Mouse (Mus musculus): ENCODE results near the gene AW011738. TPM values are rescaled to one million over a fixed set of nuclear protein-coding genes. Genes with fewer than 3 reads are reported as not detected.

AW011738 gene
- polyA plus RNA-seq, 1 experiment from 2014 or later, result 4.5 TPM

DNA sequence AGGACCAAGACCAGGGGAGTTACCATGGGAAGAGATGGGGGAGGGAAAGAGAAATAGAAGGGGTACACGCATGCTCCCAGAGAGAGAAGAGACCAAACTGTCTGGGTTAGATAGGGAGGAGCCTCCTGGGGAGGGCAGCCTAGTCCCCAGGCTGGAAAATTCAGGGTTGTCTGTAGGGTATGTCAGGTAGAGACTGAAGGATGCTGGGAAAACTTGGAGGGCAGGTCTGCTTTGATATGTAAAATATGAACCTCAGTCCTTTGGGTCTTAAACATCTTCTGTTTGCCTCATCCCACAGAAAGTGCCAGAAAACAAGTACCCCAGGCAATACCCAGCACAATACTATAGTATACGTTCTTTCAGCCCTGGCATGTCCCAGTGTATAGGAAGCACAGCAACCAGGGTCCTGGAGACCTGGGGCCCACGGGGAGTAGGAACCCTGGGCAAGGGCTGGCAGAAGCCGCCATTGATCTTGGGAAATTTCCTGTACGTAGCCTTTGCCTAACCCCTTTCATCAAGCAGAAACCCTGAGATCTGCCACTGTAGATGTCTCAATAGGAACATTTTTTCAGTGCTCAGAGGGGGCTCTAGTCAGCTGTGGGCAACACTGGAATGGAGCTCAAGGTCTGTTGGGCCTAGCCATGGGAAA, 14.8 kb upstream of the AW011738 start:
- peaks cover 98% of the 10 kb centered on the region for H3K4me1 ChIP-seq (replicated peaks)
- H3K4me3 ChIP-seq, result no peak overlapping the region
- H3K36me3 ChIP-seq, result 0 out of 2 replicates have a peak, but pooled peaks cover 10% of the 10 kb centered on the region
- no peak; the same call in 1 of the 2 replicates for ATAC-seq (ENCODE audit: low FRiP score, low read depth)
- 25% methylated on average over 5 of the region's 5 CpGs for WGBS
- H3K9ac ChIP-seq, result no peak overlapping the region
- H3K27me3 ChIP-seq, result no peaks in the 10 kb centered on the region
- peak overlapping the region; percentile 61 for H3K27ac ChIP-seq (replicated peaks)
- peak overlapping the region; percentile 17 for H3K4me2 ChIP-seq
- no peaks in the 10 kb centered on the region for H3K9me3 ChIP-seq

DNA sequence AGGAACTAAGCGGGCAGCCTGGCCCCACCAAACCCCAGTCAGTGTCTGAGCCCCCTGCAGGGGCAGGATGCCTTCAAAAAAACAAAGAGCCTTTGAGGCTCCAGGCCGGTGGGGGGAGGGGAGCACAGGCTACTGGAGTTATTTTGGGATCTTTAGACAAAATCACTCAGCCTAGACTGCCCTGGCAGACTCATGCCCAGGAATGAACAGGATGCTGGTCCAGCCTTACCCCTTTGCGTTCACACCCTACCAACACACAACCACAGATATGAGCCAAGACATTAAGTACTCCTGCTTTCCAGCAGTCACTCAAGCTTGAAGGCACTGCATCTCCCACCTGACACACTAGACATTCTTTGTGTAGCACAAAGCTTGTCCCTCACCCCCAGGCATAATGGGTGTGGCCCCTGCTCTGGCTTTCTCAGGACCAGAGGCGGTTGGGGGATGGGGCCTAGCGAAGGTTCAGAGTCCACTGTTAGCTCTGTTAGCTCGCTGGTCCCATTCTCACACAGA, 14.2 kb upstream of the AW011738 start:
- no peaks in the 10 kb centered on the region for H3K9me3 ChIP-seq
- H3K4me3 ChIP-seq, result no peak overlapping the region
- ATAC-seq (ENCODE audit: low FRiP score, low read depth), result peak; percentile 27
- no peak overlapping the region for H3K9ac ChIP-seq
- H3K4me1 ChIP-seq (replicated peaks), result peaks cover 98% of the 10 kb centered on the region
- no peaks in the 10 kb centered on the region for H3K27me3 ChIP-seq
- peak overlapping the region; percentile 17 for H3K4me2 ChIP-seq
- 0 out of 2 replicates have a peak, but pooled peaks cover 10% of the 10 kb centered on the region for H3K36me3 ChIP-seq
- H3K27ac ChIP-seq (replicated peaks), result peak overlapping the region; percentile 61
- 10% methylated on average over 6 of the region's 6 CpGs for WGBS

GRCm38 (mm10) chr4:156192421-156193199, 10.5 kb upstream of the AW011738 start:
- H3K27ac ChIP-seq (replicated peaks), result peak overlapping the region; percentile 53
- no peak for ATAC-seq (ENCODE audit: low FRiP score, low read depth)
- WGBS, result 54% methylated on average over 8 of the region's 8 CpGs
- no peaks in the 10 kb centered on the region for H3K9me3 ChIP-seq
- H3K4me1 ChIP-seq (replicated peaks), result peaks cover 90% of the 10 kb centered on the region
- H3K4me2 ChIP-seq, result 0 out of 2 replicates have a peak overlapping the region, but pooled peaks have one; percentile 13
- H3K36me3 ChIP-seq, result 0 out of 2 replicates have a peak, but pooled peaks cover 10% of the 10 kb centered on the region
- no peak overlapping the region for H3K4me3 ChIP-seq
- no peak overlapping the region for H3K9ac ChIP-seq
- no peaks in the 10 kb centered on the region for H3K27me3 ChIP-seq

DNA sequence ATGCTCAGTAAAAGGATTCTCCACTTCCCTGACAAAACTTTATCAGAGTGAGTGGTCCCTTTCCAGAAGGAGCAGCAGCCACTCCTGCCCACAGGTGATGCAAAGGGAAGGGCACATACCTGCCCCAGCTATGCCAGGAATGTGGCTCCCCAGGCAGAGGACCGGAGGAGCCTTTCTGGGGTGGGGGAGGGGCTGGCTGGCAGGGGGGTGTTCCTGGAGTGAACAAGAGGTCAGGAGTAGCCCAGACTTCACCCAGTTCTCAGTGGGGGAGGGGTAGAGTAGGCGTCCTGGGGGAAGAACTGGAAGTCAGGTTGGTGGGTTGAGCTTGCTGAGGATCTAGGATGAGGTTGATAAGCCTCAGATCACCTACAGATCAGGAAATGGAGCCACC, 9.9 kb upstream of the AW011738 start:
- H3K4me3 ChIP-seq, result no peak overlapping the region
- 26% methylated on average over 2 of the region's 2 CpGs for WGBS
- 0 out of 2 replicates have a peak overlapping the region, but pooled peaks have one; percentile 53 for H3K27ac ChIP-seq (replicated peaks)
- no peaks in the 10 kb centered on the region for H3K27me3 ChIP-seq
- no peak for ATAC-seq (ENCODE audit: low FRiP score, low read depth)
- H3K9me3 ChIP-seq, result no peaks in the 10 kb centered on the region
- no peak overlapping the region for H3K4me2 ChIP-seq
- H3K4me1 ChIP-seq (replicated peaks), result peaks cover 84% of the 10 kb centered on the region
- H3K36me3 ChIP-seq, result 0 out of 2 replicates have a peak, but pooled peaks cover 10% of the 10 kb centered on the region
- H3K9ac ChIP-seq, result no peak overlapping the region

DNA sequence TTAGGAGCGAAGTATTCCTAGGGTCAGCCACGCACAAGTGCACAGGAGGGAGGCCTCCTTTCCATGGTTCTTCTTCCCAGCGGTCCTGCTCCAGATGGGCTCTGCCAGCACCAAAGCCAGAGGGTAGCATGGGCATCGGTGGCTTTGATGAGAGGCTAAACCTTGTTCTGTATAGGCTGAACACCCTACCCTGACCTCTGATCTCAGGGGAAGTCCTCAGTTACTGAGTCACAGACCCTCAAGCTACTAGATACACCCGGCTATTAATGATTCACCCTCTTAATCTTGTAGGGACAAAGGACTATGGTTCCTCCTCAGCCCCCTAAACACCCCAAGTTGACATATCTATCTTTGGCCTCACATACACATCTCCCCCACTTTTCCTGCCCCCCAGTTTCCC, 9.2 kb upstream of the AW011738 start:
- Histone ChIP-seq H3K27ac (replicated peaks) (no peak overlapping the region), H3K4me3 (no peak overlapping the region), H3K4me2 (peak overlapping the region; percentile 80), H3K9me3 (no peaks in the 10 kb centered on the region), H3K4me1 (replicated peaks) (peaks cover 79% of the 10 kb centered on the region), H3K36me3 (0 out of 2 replicates have a peak, but pooled peaks cover 10% of the 10 kb centered on the region), H3K9ac (no peak overlapping the region), H3K27me3 (no peaks in the 10 kb centered on the region)
- no peak for ATAC-seq (ENCODE audit: low FRiP score, low read depth)
- WGBS, result 51% methylated on average over 5 of the region's 5 CpGs

GRCm38 (mm10) chr4:156194346-156194745, 8.8 kb upstream of the AW011738 start:
- H3K9ac ChIP-seq, result no peak overlapping the region
- no peak overlapping the region for H3K27ac ChIP-seq (replicated peaks)
- peaks cover 75% of the 10 kb centered on the region for H3K4me1 ChIP-seq (replicated peaks)
- 0 out of 2 replicates have a peak, but pooled peaks cover 10% of the 10 kb centered on the region for H3K36me3 ChIP-seq
- H3K27me3 ChIP-seq, result no peaks in the 10 kb centered on the region
- no peaks in the 10 kb centered on the region for H3K9me3 ChIP-seq
- no peak overlapping the region; the same call in 1 of the 2 replicates for H3K4me3 ChIP-seq
- WGBS, result 30% methylated on average over 6 of the region's 6 CpGs
- peak overlapping the region; percentile 80 for H3K4me2 ChIP-seq
- no peak for ATAC-seq (ENCODE audit: low FRiP score, low read depth)

- no peak for ATAC-seq (ENCODE audit: low FRiP score, low read depth)
- 3% methylated on average over 35 of the region's 35 CpGs for WGBS
These were observed 6.9 kb upstream of the AW011738 start for GRCm38 (mm10) chr4:156195927-156196870.

DNA sequence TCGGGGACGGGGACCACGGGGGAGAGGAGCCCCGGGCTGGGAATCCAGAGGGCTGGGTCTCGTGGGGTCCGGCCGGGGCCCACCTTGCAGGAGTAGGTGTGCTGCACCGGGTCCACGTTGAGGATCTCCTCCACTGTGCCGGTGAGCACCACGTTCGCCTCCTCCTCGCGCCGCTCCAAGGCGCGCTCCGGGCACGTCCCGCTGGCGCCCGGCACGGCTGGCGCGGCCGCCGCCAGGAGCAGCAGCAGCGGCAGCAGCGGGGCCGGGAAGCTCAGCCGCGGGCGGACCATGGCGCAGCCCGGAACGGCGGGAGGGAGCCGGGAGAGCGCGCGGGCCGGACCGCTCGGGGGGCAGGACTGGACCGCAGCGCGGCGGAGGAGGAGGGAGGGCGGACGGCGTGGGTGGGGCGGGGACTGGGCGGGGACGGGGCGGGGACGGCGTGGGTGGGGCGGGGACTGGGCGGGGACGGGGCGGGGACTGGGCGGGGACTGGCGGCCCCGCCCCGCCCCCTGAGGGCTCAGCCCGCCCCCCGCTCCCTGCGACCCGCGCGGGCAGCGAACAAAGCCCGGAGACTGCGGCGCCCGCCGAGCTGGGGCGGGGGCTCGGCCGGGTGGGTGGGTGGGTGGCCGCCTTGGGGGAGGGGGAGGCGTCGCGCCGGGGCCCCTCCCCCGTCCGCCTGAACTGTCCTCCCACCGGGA, 5.8 kb upstream of the AW011738 start, which contains the start of gene Agrn:
Gene Agrn (minus strand): TSS at position 358 of the 698 bp plus-strand sequence.
- peak within 1 kb of the TSS; percentile 85 for H3K9ac ChIP-seq
- WGBS, result 0% methylated on average over 45 of the region's 88 CpGs

More at GRCm38 (mm10) chr4:156195927-156196870, 6.9 kb upstream of the AW011738 start:
- H3K4me3 ChIP-seq, result peak overlapping the region; percentile 55
- peak overlapping the region; percentile 80 for H3K4me2 ChIP-seq
- no peaks in the 10 kb centered on the region for H3K27me3 ChIP-seq
- peak overlapping the region; percentile 85 for H3K9ac ChIP-seq
- H3K36me3 ChIP-seq, result 0 out of 2 replicates have a peak, but pooled peaks cover 7% of the 10 kb centered on the region
- no peaks in the 10 kb centered on the region for H3K9me3 ChIP-seq
- peaks cover 58% of the 10 kb centered on the region for H3K4me1 ChIP-seq (replicated peaks)
- H3K27ac ChIP-seq (replicated peaks), result peak overlapping the region; percentile 66

DNA sequence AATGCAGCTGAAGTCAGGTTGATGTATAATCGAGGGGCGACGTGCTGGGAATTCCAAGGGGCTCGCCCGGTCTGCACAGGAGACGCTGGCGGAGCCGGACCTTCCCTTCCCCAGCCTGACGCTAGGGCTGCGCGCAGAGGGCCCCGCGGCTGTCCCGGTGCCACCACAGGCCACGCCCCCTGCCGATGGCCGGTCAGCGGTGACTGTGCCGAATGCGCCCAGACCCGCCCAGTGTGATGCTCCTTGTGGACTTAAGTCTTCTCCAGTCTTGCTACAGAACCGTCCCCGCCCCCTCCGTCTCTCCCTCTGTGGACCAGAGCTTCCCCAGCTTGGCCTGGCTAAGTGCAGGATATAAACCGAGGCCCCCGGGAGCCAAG, 5.3 kb upstream of the AW011738 start:
- Histone ChIP-seq H3K27ac (replicated peaks) (peak overlapping the region; percentile 92), H3K36me3 (no peaks in the 10 kb centered on the region), H3K4me1 (replicated peaks) (peaks cover 47% of the 10 kb centered on the region), H3K9ac (peak overlapping the region; percentile 69), H3K27me3 (no peaks in the 10 kb centered on the region), H3K4me3 (peak overlapping the region; percentile 55), H3K4me2 (peak overlapping the region; percentile 80), H3K9me3 (no peaks in the 10 kb centered on the region)
- ATAC-seq (ENCODE audit: low FRiP score, low read depth), result peak; percentile 92
- WGBS, result 0% methylated on average over 26 of the region's 26 CpGs

More for the DNA sequence above, 5.8 kb upstream of the AW011738 start, which contains the start of gene Agrn:
- Histone ChIP-seq H3K36me3 (no peaks in the 10 kb centered on the region), H3K4me2 (peak within 1 kb of the TSS; percentile 80), H3K4me1 (replicated peaks) (peaks cover 47% of the 10 kb centered on the region), H3K9me3 (no peaks in the 10 kb centered on the region), H3K27me3 (no peaks in the 10 kb centered on the region), H3K27ac (replicated peaks) (peak within 1 kb of the TSS; percentile 92), H3K4me3 (peak within 1 kb of the TSS; percentile 55)
- ATAC-seq (ENCODE audit: low FRiP score, low read depth), result peak; percentile 82

DNA sequence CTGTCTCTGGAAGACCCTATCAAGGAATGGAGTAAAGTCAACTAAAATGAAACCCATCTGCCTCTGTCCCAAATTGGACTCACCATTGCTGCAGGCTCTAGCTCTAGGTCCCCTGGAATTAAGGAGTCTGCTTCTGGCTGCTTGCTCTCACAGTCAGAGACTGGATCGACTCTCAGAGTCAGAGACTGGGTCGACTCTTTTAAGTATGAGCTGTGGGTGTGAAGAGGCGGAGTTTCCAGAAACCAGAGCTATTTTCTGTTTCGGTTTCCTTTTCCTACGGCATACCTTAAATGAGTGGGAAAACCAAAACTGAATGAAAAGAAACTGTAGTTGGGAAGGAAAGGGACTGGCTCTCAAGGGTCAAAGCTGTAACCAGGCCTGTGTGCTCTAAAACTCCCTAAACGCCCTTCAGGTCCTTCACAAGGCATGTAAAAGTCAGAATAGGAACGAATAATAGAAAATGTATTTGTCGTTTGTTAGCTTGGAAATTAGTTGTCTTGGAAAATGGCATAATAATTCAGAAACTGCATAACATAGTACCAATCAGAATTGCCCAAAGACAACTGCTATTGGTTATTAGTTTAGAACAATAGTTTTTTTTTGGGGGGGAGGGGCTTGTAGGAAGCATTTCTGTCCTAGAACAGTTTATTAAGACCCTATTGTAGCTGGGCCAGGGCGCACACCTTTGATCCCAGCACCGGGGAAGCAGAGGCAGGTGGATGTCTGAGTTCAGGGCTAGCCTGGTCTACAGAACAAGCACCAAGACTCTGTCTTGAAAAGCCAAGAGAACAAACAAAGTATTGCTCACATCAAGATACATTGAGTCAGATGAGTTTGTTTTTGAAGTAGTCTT, 2.3 kb upstream of the AW011738 start, which contains the start of gene Isg15:
Gene Isg15 (minus strand): TSS at position 196 of the 853 bp plus-strand sequence.
- Histone ChIP-seq H3K9ac (no peak within 1 kb of the TSS), H3K27ac (replicated peaks) (no peak within 1 kb of the TSS), H3K9me3 (no peaks in the 10 kb centered on the region), H3K4me2 (no peak within 1 kb of the TSS), H3K4me3 (no peak within 1 kb of the TSS), H3K36me3 (no peaks in the 10 kb centered on the region), H3K27me3 (no peaks in the 10 kb centered on the region), H3K4me1 (replicated peaks) (peaks cover 35% of the 10 kb centered on the region)
- ATAC-seq (ENCODE audit: low FRiP score, low read depth), result no peak
- WGBS, result 69% methylated on average over 10 of the region's 10 CpGs
